Mouse (Mus musculus) heart, adult 2 months (tissue): ENCODE data around the gene 4921517D22Rik. TPM values are rescaled to one million over a fixed set of nuclear protein-coding genes. Genes with fewer than 3 reads are reported as not detected.
A peak's percentile ranks its signal among the peaks of the same experiment; 100 is the strongest.

ENCODE experiments used
- DNase-seq, 2 experiments: peaks; one replicate each; pipeline ENCODE4 v3.0.0; 2021
- H3K27ac ChIP-seq: fragments of 200-600 bp; 2 replicates; pipeline ENCODE4 v1.8.1; 2022
- H3K27me3 ChIP-seq: fragments of 200-500 bp; 2 replicates; pipeline ENCODE4 v1.6.1; 2012; ENCODE audit warnings: mild to moderate bottlenecking, low read length, inconsistent platforms, mixed read lengths; ENCODE audit not compliant: control insufficient read depth, insufficient read depth
- H3K36me3 ChIP-seq: fragments of 200-500 bp; 2 replicates; pipeline ENCODE4 v1.6.1; 2012; ENCODE audit warnings: low read length, inconsistent platforms; ENCODE audit not compliant: control insufficient read depth, insufficient read depth
- H3K4me1 ChIP-seq: fragments of 200-500 bp; 2 replicates; pipeline ENCODE4 v1.6.1; 2011; ENCODE audit warnings: low read length; ENCODE audit not compliant: control insufficient read depth, insufficient read depth
- H3K4me3 ChIP-seq: fragments of 200-600 bp; 2 replicates; pipeline ENCODE4 v1.8.1; 2022
- H3K79me2 ChIP-seq: fragments of 200-500 bp; replicated peaks from 2 replicates; pipeline ENCODE4 v1.6.1; 2012; ENCODE audit warnings: mild to moderate bottlenecking, inconsistent platforms, low read length, moderate library complexity, mixed read lengths; ENCODE audit not compliant: control insufficient read depth, insufficient read depth
- H3K9ac ChIP-seq: fragments of 200-500 bp; 2 replicates; pipeline ENCODE4 v1.6.1; 2012; ENCODE audit warnings: low read depth, mild to moderate bottlenecking, control low read depth, inconsistent platforms, low read length, mixed read lengths
- CTCF ChIP-seq: fragments of 200-600 bp; IDR thresholded peaks from 2 replicates; pipeline ENCODE4 v1.8.1; 2022; ENCODE audit warnings: antibody characterized with exemption, mild to moderate bottlenecking, moderate library complexity
- EP300 ChIP-seq: fragments of 200-500 bp; IDR thresholded peaks from 2 replicates; pipeline ENCODE4 v1.6.1; 2011; ENCODE audit warnings: low read depth, low read length, control low read depth; ENCODE audit not compliant: insufficient read depth
- POLR2A ChIP-seq: fragments of 200-500 bp; IDR thresholded peaks from 2 replicates; pipeline ENCODE4 v1.6.1; 2011; ENCODE audit warnings: mild to moderate bottlenecking, low read depth, low read length, control low read depth; ENCODE audit not compliant: insufficient read depth
- WGBS: fragments of 180-500 bp; shearing (Covaris S2); methylation state at CpG from one replicate; pipeline ENCODE4 v1.1.7; 2018; 5-methylcytosine and 5-hydroxymethylcytosine counted together
- intact Hi-C: fragments of 180-260 bp; cut with DNase I; formaldehyde crosslinking; loops from one replicate; pipeline ENCODE4 v1.15.1; 2025
- polyA plus RNA-seq: library from polyadenylated mRNA; depleted of rRNA; stranded (reverse); fragments of >200 nt; gene quantifications from 2 replicates; pipeline ENCODE4 v1.2.3, GENCODE M21; 2012
- total RNA-seq, 2 experiments: library from RNA; stranded (reverse); gene quantifications; 2 replicates each; pipeline ENCODE4 v1.2.3; 2021

Gene 4921517D22Rik
- total and polyA plus RNA-seq, 3 experiments, result not detected

- no peak overlapping the region; the same call in 1 of the 2 replicates for H3K4me3 ChIP-seq
- WGBS, result 27% methylated on average over 13 of the region's 13 CpGs
Measured at GRCm38 (mm10) chr13:59688338-59688770, 5.6 kb downstream of the 4921517D22Rik start.

GRCm38 (mm10) chr13:59685236-59685635, 8.7 kb downstream of the 4921517D22Rik start:
- H3K4me1 ChIP-seq, result no peaks in the 10 kb centered on the region
- no peak overlapping the region for H3K9ac ChIP-seq
- intact Hi-C loops, result no loop called here
- no peak for TF ChIP-seq EP300
- no peak for TF ChIP-seq CTCF
- no peak for TF ChIP-seq POLR2A
- H3K4me3 ChIP-seq, result no peak overlapping the region
- H3K27ac ChIP-seq, result no peak overlapping the region
- H3K27me3 ChIP-seq, result peaks cover 1% of the 10 kb centered on the region; the same call in 1 of the 2 replicates
- 87% methylated on average over 3 of the region's 3 CpGs for WGBS
- H3K36me3 ChIP-seq, result no peaks in the 10 kb centered on the region
- H3K79me2 ChIP-seq, result no peaks in the 10 kb centered on the region
- DNase-seq, result no peak

More at GRCm38 (mm10) chr13:59688338-59688770, 5.6 kb downstream of the 4921517D22Rik start:
- DNase-seq, result peak; percentile 36 to 40
- no peaks in the 10 kb centered on the region for H3K79me2 ChIP-seq
- H3K27ac ChIP-seq, result no peak overlapping the region
- intact Hi-C loops, result no loop called here
- TF ChIP-seq POLR2A (no peak), CTCF (peak; percentile 66), EP300 (no peak)
- H3K9ac ChIP-seq, result no peak overlapping the region
- no peaks in the 10 kb centered on the region for H3K36me3 ChIP-seq
- 0 out of 2 replicates have a peak, but pooled peaks cover 1% of the 10 kb centered on the region for H3K27me3 ChIP-seq
- H3K4me1 ChIP-seq, result no peaks in the 10 kb centered on the region

GRCm38 (mm10) chr13:59682629-59683028, 11.3 kb downstream of the 4921517D22Rik start:
- TF ChIP-seq POLR2A, result no peak
- no peak for TF ChIP-seq EP300
- TF ChIP-seq CTCF, result no peak
- no peaks in the 10 kb centered on the region for H3K36me3 ChIP-seq
- H3K4me3 ChIP-seq, result no peak overlapping the region
- H3K4me1 ChIP-seq, result no peaks in the 10 kb centered on the region
- H3K27ac ChIP-seq, result no peak overlapping the region
- H3K9ac ChIP-seq, result no peak overlapping the region
- no peaks in the 10 kb centered on the region for H3K79me2 ChIP-seq
- intact Hi-C loops, result no loop called here
- no peak for DNase-seq
- WGBS, result 19% methylated on average over 7 of the region's 7 CpGs
- peaks cover 1% of the 10 kb centered on the region; the same call in 1 of the 2 replicates for H3K27me3 ChIP-seq

- intact Hi-C loops, result loop anchor here (10.0 kb wide), 2 partner anchors 95 to 145 kb away; partner anchors contain the start of genes Agtpbp1, Naa35 and Tut7
Measured at GRCm38 (mm10) chr13:59679908-59680307, 14.0 kb downstream of the 4921517D22Rik start.

GRCm38 (mm10) chr13:59679306-59679705, 14.6 kb downstream of the 4921517D22Rik start:
- WGBS, result 40% methylated on average over 4 of the region's 4 CpGs
- no peak overlapping the region for H3K4me3 ChIP-seq
- peaks cover 1% of the 10 kb centered on the region; the same call in 1 of the 2 replicates for H3K27me3 ChIP-seq
- intact Hi-C loops, result loop anchor here (10.0 kb wide), 2 partner anchors 95 to 145 kb away; partner anchors contain the start of genes Agtpbp1, Naa35 and Tut7
- H3K4me1 ChIP-seq, result no peaks in the 10 kb centered on the region
- no peak overlapping the region for H3K27ac ChIP-seq
- H3K79me2 ChIP-seq, result no peaks in the 10 kb centered on the region
- no peak overlapping the region for H3K9ac ChIP-seq
- TF ChIP-seq POLR2A, result no peak
- TF ChIP-seq CTCF, result no peak
- TF ChIP-seq EP300, result no peak
- DNase-seq, result no peak
- H3K36me3 ChIP-seq, result no peaks in the 10 kb centered on the region

More at GRCm38 (mm10) chr13:59679908-59680307, 14.0 kb downstream of the 4921517D22Rik start:
- TF ChIP-seq CTCF (no peak), POLR2A (no peak), EP300 (no peak)
- Histone ChIP-seq H3K36me3 (no peaks in the 10 kb centered on the region), H3K4me1 (no peaks in the 10 kb centered on the region), H3K27ac (no peak overlapping the region), H3K9ac (no peak overlapping the region), H3K4me3 (no peak overlapping the region), H3K79me2 (no peaks in the 10 kb centered on the region), H3K27me3 (peaks cover 1% of the 10 kb centered on the region; the same call in 1 of the 2 replicates)
- 66% methylated on average over 4 of the region's 4 CpGs for WGBS
- DNase-seq, result no peak
